In the genomic region with DNA sequence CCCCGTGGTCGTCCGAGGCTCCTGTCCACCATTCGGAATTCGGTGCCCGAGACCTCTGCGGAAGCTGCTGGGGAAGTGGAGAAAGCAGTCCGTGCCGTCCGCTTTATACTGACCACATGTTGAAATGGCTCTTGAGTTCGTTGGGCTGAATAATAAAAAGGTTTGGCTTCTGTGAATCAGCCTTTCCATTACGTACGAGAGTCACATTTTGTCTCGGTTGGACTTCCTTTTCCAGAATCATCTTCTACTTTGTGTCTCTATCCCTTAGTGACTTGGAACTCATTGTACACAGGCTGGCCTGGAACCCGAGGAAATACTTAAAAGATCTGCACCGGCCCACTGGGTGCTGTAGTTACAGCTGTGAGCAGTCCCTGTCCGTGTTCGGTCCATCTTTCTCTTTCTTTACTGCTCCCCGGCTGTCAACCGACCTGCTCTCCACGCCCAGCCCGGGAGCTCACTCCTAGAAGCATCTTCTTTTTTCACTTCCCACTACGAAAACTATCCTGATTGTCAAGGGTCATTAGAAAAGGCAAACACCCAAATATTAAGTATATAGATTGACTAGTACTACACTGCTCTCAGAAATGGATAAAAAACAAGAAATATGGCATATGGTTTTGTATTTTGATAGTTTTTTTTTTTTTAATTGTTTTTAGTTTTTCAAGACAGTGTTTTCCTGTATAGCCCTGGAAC, we compare ENCODE assay signal across 1 mouse cellular context.
TF ChIP-seq lines count a peak whose summit lies in the region.

No protein-coding gene starts in this region.

TF ChIP-seq in MEL, 35 proteins besides CTCF, POLR2A, EP300 and RAD21 (continued from another document):
- TF ChIP-seq ZC3H11A (IDR thresholded peaks at IDR 0.05; ENCODE audit: low read depth, low read length): no peak
- no peak for TF ChIP-seq POLR2AphosphoS5 (IDR thresholded peaks at IDR 0.05; ENCODE audit: borderline replicate concordance, low read depth, low read length)
- TF ChIP-seq NELFE (IDR thresholded peaks at IDR 0.05; ENCODE audit: low read depth, low read length): no peak
- peak; percentile 43 for TF ChIP-seq SIN3A (IDR thresholded peaks at IDR 0.05; ENCODE audit: low read length)
- TF ChIP-seq UBTF (IDR thresholded peaks at IDR 0.05; ENCODE audit: borderline replicate concordance, insufficient read depth, low read depth, low read length): no peak
- TF ChIP-seq E2F4 (IDR thresholded peaks at IDR 0.05; ENCODE audit: borderline replicate concordance, low read depth, low read length): no peak
- peak; percentile 48 for TF ChIP-seq MXI1 (IDR thresholded peaks at IDR 0.05; ENCODE audit: low read depth, low read length)
- no peak; the same call in 1 of the 2 replicates for TF ChIP-seq HCFC1 (IDR thresholded peaks at IDR 0.05; ENCODE audit: low read depth, low read length)
- TF ChIP-seq RCOR1 (IDR thresholded peaks at IDR 0.05; ENCODE audit: low read depth, low read length): no peak
- no peak for TF ChIP-seq USF1 (IDR thresholded peaks at IDR 0.05; ENCODE audit: low read depth, low read length)
- 0 out of 2 replicates have a peak, but pooled peaks have one; percentile 14 for TF ChIP-seq ETS1 (IDR thresholded peaks at IDR 0.05; ENCODE audit: low read depth, low read length)
- no peak for TF ChIP-seq TCF12 (IDR thresholded peaks at IDR 0.05; ENCODE audit: low read depth, low read length)
- TF ChIP-seq ZNF384 (IDR thresholded peaks at IDR 0.05; ENCODE audit: low read depth, low read length): peak; percentile 48; the same call in 1 of the 2 replicates
- TF ChIP-seq MAX (IDR thresholded peaks at IDR 0.05; ENCODE audit: low read length): no peak; the same call in 1 of the 2 replicates
- TF ChIP-seq CHD2 (IDR thresholded peaks at IDR 0.05; ENCODE audit: low read length): no peak
- no peak; the same call in 1 of the 2 replicates for TF ChIP-seq ZMIZ1 (IDR thresholded peaks at IDR 0.05; ENCODE audit: low read depth, low read length)
- no peak for TF ChIP-seq JUND (IDR thresholded peaks at IDR 0.05; ENCODE audit: low read depth, low read length)
- TF ChIP-seq MAZ (IDR thresholded peaks at IDR 0.05; ENCODE audit: low read depth, low read length): no peak; the same call in 1 of the 2 replicates
- no peak; the same call in 1 of the 2 replicates for TF ChIP-seq TBP (IDR thresholded peaks at IDR 0.05; ENCODE audit: low read depth, low read length)
- no peak; the same call in 1 of the 2 replicates for TF ChIP-seq KAT2A (conservative IDR thresholded peaks at IDR 0.05; ENCODE audit: low read depth, low read length)
- peak; percentile 91; the same call in 1 of the 2 replicates for TF ChIP-seq CHD1 (IDR thresholded peaks at IDR 0.05; ENCODE audit: low read depth, low read length)
TF ChIP-seq in MEL: peak in this region for 6.
